25 mouse cellular contexts compared by ENCODE assay signal in the genomic region with DNA sequence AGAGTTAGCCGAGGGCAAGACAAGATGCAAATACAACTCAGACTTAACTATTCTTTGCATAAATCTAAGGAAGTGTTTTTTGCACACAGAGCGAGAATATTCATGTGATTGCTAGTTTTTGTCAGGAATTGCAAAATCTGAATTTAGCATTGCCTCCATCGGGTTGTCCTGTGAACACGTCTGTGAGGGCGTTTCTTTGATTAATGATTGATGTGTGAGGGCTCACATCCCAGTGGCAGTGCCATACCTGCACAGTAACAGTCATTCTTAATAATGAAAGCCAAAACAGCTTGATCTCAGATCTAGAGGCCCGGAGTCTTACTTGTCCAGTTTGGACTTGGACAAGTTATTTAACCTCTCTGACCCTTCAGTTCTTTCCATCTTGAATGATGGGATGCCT. TPM values are rescaled to one million over a fixed set of nuclear protein-coding genes. Genes with fewer than 3 reads are reported as not detected.
DNase-seq lines count a peak whose midpoint lies in the region; ATAC-seq and TF ChIP-seq lines count a peak whose summit lies in the region.
"Had no signal": no experiment of that assay in that cellular context is flagged by ENCODE, and none has a peak within 500 bp of the region (broad histone marks: within the 10 kb centered on the region; RNA-seq: fewer than 3 reads in every experiment).

No protein-coding gene starts in this region.

- H3K27ac ChIP-seq in heart, embryonic 10.5 days = no peak overlapping the region
- no peak overlapping the region for H3K27ac ChIP-seq in kidney, embryonic 16.5 days (ENCODE audit: low read length)
- no peak overlapping the region for H3K27ac ChIP-seq in liver, postnatal 0 days (ENCODE audit: low read depth)
- H3K27ac ChIP-seq: embryonic facial prominence, embryonic 13.5 days; embryonic facial prominence, embryonic 15.5 days; forebrain, embryonic 10.5 days; forebrain, embryonic 12.5 days had no signal

- H3K4me3 ChIP-seq in heart, embryonic 10.5 days = no peak overlapping the region
- H3K4me3 ChIP-seq in kidney, embryonic 16.5 days (ENCODE audit: low read length) = no peak overlapping the region
- H3K4me3 ChIP-seq in liver, postnatal 0 days (ENCODE audit: low read depth, low read length) = no peak overlapping the region
- H3K4me3 ChIP-seq: embryonic facial prominence, embryonic 13.5 days; embryonic facial prominence, embryonic 15.5 days; erythroblast, embryonic 14.5 days; forebrain, embryonic 10.5 days; forebrain, embryonic 12.5 days had no signal

- ATAC-seq in kidney, embryonic 16.5 days (ENCODE audit: low FRiP score, low TSS enrichment) = no peak
- ATAC-seq in liver, postnatal 0 days = peak; percentile 49
- ATAC-seq: CD4-positive, CD25-positive, alpha-beta regulatory T cell, adult 4 months; forebrain, embryonic 14.5 days; forebrain, embryonic 16.5 days had no signal

- H3K4me2 ChIP-seq in kidney, embryonic 16.5 days (replicated peaks; ENCODE audit: low read depth, low read length) = no peak overlapping the region
- H3K4me2 ChIP-seq in liver, postnatal 0 days (ENCODE audit: low read depth, low read length) = no peak overlapping the region
- H3K4me2 ChIP-seq: embryonic facial prominence, embryonic 13.5 days; embryonic facial prominence, embryonic 15.5 days; forebrain, embryonic 12.5 days had no signal

- WGBS in heart, embryonic 10.5 days = 82% methylated on average over 6 of the region's 6 CpGs
- WGBS in kidney, embryonic 16.5 days = 68% methylated on average over 6 of the region's 6 CpGs
- 66% methylated on average over 6 of the region's 6 CpGs for WGBS in liver, postnatal 0 days (ENCODE audit: insufficient replicate concordance)

- no peaks in the 10 kb centered on the region for H3K9me3 ChIP-seq in heart, embryonic 10.5 days
- H3K9me3 ChIP-seq in kidney, embryonic 16.5 days (ENCODE audit: low read length) = no peaks in the 10 kb centered on the region
- no peaks in the 10 kb centered on the region for H3K9me3 ChIP-seq in liver, postnatal 0 days (ENCODE audit: low read length)
- H3K9me3 ChIP-seq: embryonic facial prominence, embryonic 13.5 days; embryonic facial prominence, embryonic 15.5 days; forebrain, embryonic 10.5 days; forebrain, embryonic 12.5 days had no signal

- TF ChIP-seq EP300 in liver, postnatal 0 days (IDR thresholded peaks at IDR 0.05; ENCODE audit: low read depth) = no peak

- no peaks in the 10 kb centered on the region for H3K36me3 ChIP-seq in heart, embryonic 10.5 days
- H3K36me3 ChIP-seq in kidney, embryonic 16.5 days (ENCODE audit: insufficient read depth, low read length) = no peaks in the 10 kb centered on the region
- no peaks in the 10 kb centered on the region for H3K36me3 ChIP-seq in liver, postnatal 0 days (replicated peaks; ENCODE audit: insufficient read depth, low read length)
- H3K36me3 ChIP-seq: embryonic facial prominence, embryonic 13.5 days; embryonic facial prominence, embryonic 15.5 days; forebrain, embryonic 10.5 days; forebrain, embryonic 12.5 days had no signal

- no peak for TF ChIP-seq CTCF in liver, postnatal 0 days (IDR thresholded peaks at IDR 0.05; ENCODE audit: low read depth)

- no peak overlapping the region for H3K9ac ChIP-seq in kidney, embryonic 16.5 days (replicated peaks; ENCODE audit: low read length)
- no peak overlapping the region for H3K9ac ChIP-seq in liver, postnatal 0 days (replicated peaks)
- H3K9ac ChIP-seq: embryonic facial prominence, embryonic 13.5 days; embryonic facial prominence, embryonic 15.5 days; forebrain, embryonic 12.5 days had no signal

- DNase-seq in heart, adult 11 months = peak; percentile 25
- no peak for DNase-seq in heart, embryonic 10.5 days (ENCODE audit: low spot score)
- DNase-seq in kidney, adult 9 months = peak; percentile 11
- DNase-seq in liver, postnatal 0 days = no peak
- no peak for DNase-seq in liver
- DNase-seq: adrenal gland, adult 2 months; adrenal gland, postnatal 10 days; adrenal gland, postnatal 25 days; B cell, adult 2 months; cerebellum, adult 11 months; cerebellum, adult 18-20 months; cerebellum, adult 8-10 months; cerebellum, adult 9-11 months; cerebellum, postnatal 14 days; cerebellum, postnatal 36 days; embryo, embryonic 11 days had no signal

- H3K27me3 ChIP-seq in heart, embryonic 10.5 days (ENCODE audit: insufficient read depth, poor library complexity, severe bottlenecking) = no peaks in the 10 kb centered on the region
- H3K27me3 ChIP-seq in kidney, embryonic 16.5 days (ENCODE audit: insufficient read depth, low read length) = no peaks in the 10 kb centered on the region
- no peaks in the 10 kb centered on the region for H3K27me3 ChIP-seq in liver, postnatal 0 days (ENCODE audit: insufficient read depth, low read length)
- H3K27me3 ChIP-seq: embryonic facial prominence, embryonic 13.5 days; embryonic facial prominence, embryonic 15.5 days; forebrain, embryonic 12.5 days had no signal

- H3K4me1 ChIP-seq in heart, embryonic 10.5 days = 0 out of 2 replicates have a peak, but pooled peaks cover 3% of the 10 kb centered on the region
- peaks cover 6% of the 10 kb centered on the region for H3K4me1 ChIP-seq in kidney, embryonic 16.5 days (ENCODE audit: insufficient read depth, low read length)
- no peaks in the 10 kb centered on the region for H3K4me1 ChIP-seq in liver, postnatal 0 days (ENCODE audit: insufficient read depth)

RNA-seq across cellular contexts. Expression of a gene that starts 3.5 kb away (rescaled TPM):
- polyA plus RNA-seq in heart, embryonic 10.5 days (2016; fragmentation: Nextera tagmentation; extraction: Ambion mirVana) = 0.71 and 1.9 TPM in 2 replicates
- 2.3 TPM in 2 replicates for polyA plus RNA-seq in kidney, embryonic 16.5 days (2015; fragmentation: Nextera tagmentation; extraction: Ambion mirVana)
- polyA plus RNA-seq in liver, postnatal 0 days (2015; fragmentation: Nextera tagmentation; extraction: Ambion mirVana) = 14.7 and 14.9 TPM in 2 replicates
- polyA plus RNA-seq: erythroblast, embryonic 14.5 days had no signal

RNA-seq across cellular contexts. Expression of a gene that starts 44.7 kb away (rescaled TPM):
- polyA plus RNA-seq in heart, embryonic 10.5 days (2016; fragmentation: Nextera tagmentation; extraction: Ambion mirVana) = 15.1 and 31.1 TPM in 2 replicates
- polyA plus RNA-seq in kidney, embryonic 16.5 days (2015; fragmentation: Nextera tagmentation; extraction: Ambion mirVana) = 28.7 TPM in 2 replicates
- polyA plus RNA-seq in liver, postnatal 0 days (2015; fragmentation: Nextera tagmentation; extraction: Ambion mirVana) = 9.5 TPM in 2 replicates

Comparison
In these comparisons a context has a peak if more than half of its experiments do, and no peak if none do; other contexts are left out.
1. DNase-seq: peak in heart, adult 11 months (single experiment) and kidney, adult 9 months (single experiment); none in heart, embryonic 10.5 days (single experiment), liver, postnatal 0 days (single experiment) and liver (single experiment).